Mouse (Mus musculus): Measurements from ENCODE around the gene Hba-a1. TPM values are rescaled to one million over a fixed set of nuclear protein-coding genes. Genes with fewer than 3 reads are reported as not detected.
A peak's percentile ranks its signal among the peaks of the same experiment; 100 is the strongest.

Hba-a1 gene
- total and polyA plus RNA-seq, 2 experiments from 2014 or later = 405 to 490 TPM

DNA sequence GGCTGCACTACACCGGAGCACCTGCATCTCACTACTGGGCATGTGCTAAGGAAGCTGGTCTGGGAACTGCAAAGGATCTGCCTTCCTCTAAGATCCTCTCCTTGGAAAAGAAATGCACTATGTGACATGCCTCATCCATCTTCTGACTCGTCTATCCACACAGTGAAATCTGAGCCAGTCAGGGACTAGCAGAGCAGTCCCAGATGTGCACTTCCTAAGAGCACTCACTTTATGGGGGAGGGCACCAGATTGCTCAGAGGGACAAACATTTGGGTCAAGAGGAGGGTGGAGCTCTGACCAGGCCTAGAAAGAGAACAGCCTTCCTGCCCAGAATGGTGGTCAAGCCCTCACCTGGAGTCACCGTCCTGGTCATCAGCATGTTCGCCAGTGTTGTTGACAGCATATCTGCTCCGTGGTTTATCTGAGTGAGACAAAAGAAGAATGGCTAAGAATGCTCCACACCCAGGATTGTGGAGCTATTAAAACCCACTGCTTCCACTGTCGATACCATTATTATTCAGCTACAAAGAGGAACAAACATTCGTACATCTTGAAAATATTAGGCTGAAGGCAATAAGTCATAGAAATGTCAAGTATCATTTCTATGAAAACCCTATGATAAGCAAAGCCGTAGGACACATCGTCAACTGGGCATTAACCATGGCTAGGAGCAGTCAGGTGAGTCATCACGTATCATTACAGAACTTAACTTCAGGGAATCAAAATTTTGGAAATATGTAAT lies 20.5 kb upstream of the Hba-a1 start:
- Histone ChIP-seq H3K9me3 (ENCODE audit: low read length) (no peaks in the 10 kb centered on the region), H3K27ac (ENCODE audit: low read depth, low read length) (no peak overlapping the region), H3K27me3 (ENCODE audit: insufficient read depth, low read length) (no peaks in the 10 kb centered on the region), H3K4me1 (ENCODE audit: insufficient read depth) (peaks cover 2% of the 10 kb centered on the region; the same call in 1 of the 2 replicates), H3K4me3 (ENCODE audit: low read depth, low read length) (no peak overlapping the region), H3K36me3 (ENCODE audit: insufficient read depth) (peaks cover 10% of the 10 kb centered on the region; the same call in 1 of the 2 replicates), H3K4me2 (ENCODE audit: low read depth) (no peak overlapping the region), H3K9ac (no peak overlapping the region)
- WGBS = 93% methylated on average over 10 of the region's 10 CpGs
- ATAC-seq = no peak
- TF ChIP-seq CTCF (IDR thresholded peaks at IDR 0.05; ENCODE audit: low read depth) = no peak
- DNase-seq = no peak

DNA sequence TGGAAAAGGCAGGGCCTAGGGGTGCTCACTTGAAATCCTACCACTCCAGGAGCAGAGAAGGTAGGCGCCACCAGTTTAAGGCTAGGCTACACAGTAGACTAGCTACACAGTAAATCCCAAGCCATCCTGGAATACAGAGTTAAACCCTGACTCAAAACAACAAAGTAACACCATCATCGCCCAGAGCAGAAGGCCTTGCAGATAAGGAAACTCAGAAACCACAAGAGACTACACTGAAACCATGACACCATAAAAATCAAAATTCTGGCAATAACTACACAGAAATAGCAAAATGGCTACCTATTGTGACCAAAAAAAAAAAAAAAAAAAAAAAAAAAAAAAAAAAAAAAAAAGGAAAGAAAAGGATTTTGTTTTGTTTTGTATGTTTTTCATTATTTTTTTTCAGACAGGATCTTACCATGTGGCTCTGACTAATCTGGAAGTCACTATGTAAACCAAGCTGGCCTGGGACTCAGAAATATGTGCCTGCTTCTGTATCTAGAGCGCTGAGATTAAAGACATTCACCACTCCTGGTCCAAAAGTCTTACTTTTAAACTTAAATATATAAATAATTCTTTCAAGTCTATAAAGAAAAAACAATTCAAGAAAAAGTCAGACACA lies 18.1 kb upstream of the Hba-a1 start:
- 92% methylated on average over 3 of the region's 3 CpGs for whole genome bisulfite sequencing
- no peak overlapping the region for H3K4me2 ChIP-seq (ENCODE audit: low read depth)
- H3K4me1 ChIP-seq (ENCODE audit: insufficient read depth) = peaks cover 5% of the 10 kb centered on the region; the same call in 1 of the 2 replicates
- ATAC-seq (no peak), DNase-seq (no peak)
- no peak overlapping the region for H3K4me3 ChIP-seq (ENCODE audit: low read depth, low read length)
- no peak for TF ChIP-seq CTCF (IDR thresholded peaks at IDR 0.05; ENCODE audit: low read depth)
- H3K9ac ChIP-seq = no peak overlapping the region
- peaks cover 7% of the 10 kb centered on the region; the same call in 1 of the 2 replicates for H3K36me3 ChIP-seq (ENCODE audit: insufficient read depth)
- no peaks in the 10 kb centered on the region for H3K9me3 ChIP-seq (ENCODE audit: low read length)
- no peak overlapping the region for H3K27ac ChIP-seq (ENCODE audit: low read depth, low read length)
- H3K27me3 ChIP-seq (ENCODE audit: insufficient read depth, low read length) = no peaks in the 10 kb centered on the region

DNA sequence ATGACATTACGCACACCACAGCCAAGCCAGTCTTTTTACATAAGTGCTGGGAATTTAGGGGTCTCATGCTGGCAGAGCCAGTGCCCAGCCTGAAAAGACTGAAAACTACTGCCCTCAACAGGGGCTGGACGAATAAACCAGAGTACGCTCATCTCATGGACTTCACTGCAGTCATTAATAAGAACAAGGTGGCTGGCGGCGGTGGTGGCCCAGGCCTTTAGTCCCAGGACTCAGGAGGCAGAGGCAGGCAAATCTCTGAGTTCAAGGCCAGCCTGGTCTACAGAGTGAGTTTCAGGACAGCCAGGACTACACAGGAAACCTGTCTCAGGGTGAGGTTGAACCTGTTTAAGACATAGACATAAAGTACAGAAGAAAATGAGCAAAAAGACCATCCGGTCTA lies 17.1 kb upstream of the Hba-a1 start:
- Histone ChIP-seq H3K4me1 (ENCODE audit: insufficient read depth) (peaks cover 5% of the 10 kb centered on the region; the same call in 1 of the 2 replicates), H3K4me3 (ENCODE audit: low read depth, low read length) (no peak overlapping the region), H3K9me3 (ENCODE audit: low read length) (no peaks in the 10 kb centered on the region), H3K27me3 (ENCODE audit: insufficient read depth, low read length) (no peaks in the 10 kb centered on the region), H3K27ac (ENCODE audit: low read depth, low read length) (no peak overlapping the region), H3K36me3 (ENCODE audit: insufficient read depth) (0 out of 2 replicates have a peak, but pooled peaks cover under 1% of the 10 kb centered on the region), H3K4me2 (ENCODE audit: low read depth) (no peak overlapping the region), H3K9ac (no peak overlapping the region)
- ATAC-seq (no peak), DNase-seq (no peak)
- 88% methylated on average over 6 of the region's 6 CpGs for WGBS
- no peak for TF ChIP-seq CTCF (IDR thresholded peaks at IDR 0.05; ENCODE audit: low read depth)

DNA sequence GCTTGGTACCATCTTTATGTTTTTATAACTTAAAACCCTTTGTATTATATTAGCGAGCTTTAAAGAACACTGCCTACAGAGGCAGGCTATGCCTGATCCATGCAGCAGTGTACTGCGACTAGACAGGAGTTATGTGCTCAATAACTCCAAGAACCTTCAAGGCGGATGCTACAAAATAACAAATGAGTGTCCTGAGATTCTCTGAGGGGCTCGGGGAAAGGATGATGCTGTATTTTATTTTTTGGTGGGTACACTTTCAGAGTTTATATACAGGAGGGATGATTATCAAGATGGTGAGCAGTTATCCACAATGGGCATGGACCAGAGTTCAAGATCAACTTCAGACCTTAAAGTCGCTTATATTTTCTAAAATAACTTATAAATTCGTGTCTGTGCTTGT lies 16.5 kb upstream of the Hba-a1 start:
- DNase-seq = peak; percentile 46
- Histone ChIP-seq H3K27ac (ENCODE audit: low read depth, low read length) (peak overlapping the region; percentile 97), H3K36me3 (ENCODE audit: insufficient read depth) (no peaks in the 10 kb centered on the region), H3K4me3 (ENCODE audit: low read depth, low read length) (peak overlapping the region; percentile 83), H3K9ac (peak overlapping the region; percentile 99), H3K4me2 (ENCODE audit: low read depth) (peak overlapping the region; percentile 59), H3K27me3 (ENCODE audit: insufficient read depth, low read length) (no peaks in the 10 kb centered on the region), H3K9me3 (ENCODE audit: low read length) (no peaks in the 10 kb centered on the region), H3K4me1 (ENCODE audit: insufficient read depth) (peaks cover 5% of the 10 kb centered on the region; the same call in 1 of the 2 replicates)
- no peak for ATAC-seq
- no peak for TF ChIP-seq CTCF (IDR thresholded peaks at IDR 0.05; ENCODE audit: low read depth)
- 19% methylated on average over 6 of the region's 6 CpGs for WGBS

DNA sequence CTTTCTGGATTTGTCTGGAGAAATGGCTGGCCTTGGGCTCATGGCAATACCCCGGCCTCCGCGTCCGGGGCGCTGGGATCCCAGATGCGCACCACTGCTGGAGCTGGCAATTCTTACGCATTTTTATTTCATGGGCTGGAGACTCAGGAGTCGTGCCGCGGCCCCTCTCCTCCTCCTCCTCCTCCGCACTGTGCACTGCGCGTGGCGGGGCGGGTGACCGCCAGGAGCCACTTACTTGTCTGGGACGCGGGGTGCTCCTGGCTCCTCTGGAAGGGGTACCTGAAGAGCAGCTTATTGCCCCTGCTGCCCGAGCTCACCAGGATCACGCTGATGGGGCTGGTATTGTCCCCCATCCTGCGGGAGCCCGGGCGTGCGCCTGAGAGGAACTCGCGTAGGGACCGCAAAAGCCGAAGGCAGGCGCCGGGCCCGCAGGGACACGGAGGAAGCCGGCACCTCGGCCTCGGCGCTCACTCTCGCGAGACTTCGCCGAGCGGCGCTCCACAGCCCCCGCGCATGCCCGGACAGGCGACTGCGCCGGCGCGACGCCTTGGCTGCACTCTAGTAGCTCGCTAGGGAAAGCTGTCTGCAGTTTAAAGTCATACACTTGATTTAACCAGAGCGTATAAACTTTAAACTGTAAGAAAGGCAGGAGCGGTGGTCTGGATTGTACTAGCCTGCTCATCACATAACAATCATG lies 16.0 kb upstream of the Hba-a1 start, which contains the start of gene Nprl3:
Gene Nprl3, minus strand, starts transcription at position 520 of the 697 bp plus-strand sequence.
- H3K9me3 ChIP-seq (ENCODE audit: low read length) = no peaks in the 10 kb centered on the region
- ATAC-seq (peak; percentile 100), DNase-seq (peak; percentile 97)
- H3K9ac ChIP-seq = peak within 1 kb of the TSS; percentile 99
- TF ChIP-seq CTCF (IDR thresholded peaks at IDR 0.05; ENCODE audit: low read depth) = no peak
- peak within 1 kb of the TSS; percentile 97 for H3K27ac ChIP-seq (ENCODE audit: low read depth, low read length)
- no peaks in the 10 kb centered on the region for H3K36me3 ChIP-seq (ENCODE audit: insufficient read depth)
- peak within 1 kb of the TSS; percentile 83 for H3K4me3 ChIP-seq (ENCODE audit: low read depth, low read length)
- peaks cover 5% of the 10 kb centered on the region; the same call in 1 of the 2 replicates for H3K4me1 ChIP-seq (ENCODE audit: insufficient read depth)
- under 1% methylated on average over 54 of the region's 54 CpGs for WGBS
- H3K4me2 ChIP-seq (ENCODE audit: low read depth) = peak within 1 kb of the TSS; percentile 59
- H3K27me3 ChIP-seq (ENCODE audit: insufficient read depth, low read length) = no peaks in the 10 kb centered on the region

DNA sequence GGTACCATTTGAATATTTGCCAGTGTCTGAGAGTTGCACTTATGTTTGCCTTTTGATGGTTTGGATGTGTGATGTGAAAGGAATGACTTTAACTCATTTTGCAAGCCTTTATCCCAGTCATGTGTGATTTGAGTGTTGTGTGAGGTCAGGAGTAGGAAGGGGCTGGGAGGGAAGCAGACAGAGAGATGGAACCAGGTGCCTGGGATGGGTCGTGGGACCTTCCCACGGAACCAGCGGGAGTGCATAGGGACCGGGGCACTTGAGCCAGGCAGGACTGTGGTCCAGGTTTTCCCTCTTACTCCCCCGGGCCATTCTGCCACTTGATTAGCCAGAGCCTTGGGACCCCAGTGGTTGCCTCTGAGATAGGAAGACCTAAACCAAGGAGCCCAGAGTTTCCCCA lies 15.3 kb upstream of the Hba-a1 start:
- peak overlapping the region; percentile 99; the same call in 1 of the 2 replicates for H3K9ac ChIP-seq
- ATAC-seq = peak; percentile 1
- WGBS = 16% methylated on average over 5 of the region's 5 CpGs
- TF ChIP-seq CTCF (IDR thresholded peaks at IDR 0.05; ENCODE audit: low read depth) = no peak
- peak overlapping the region; percentile 83 for H3K4me3 ChIP-seq (ENCODE audit: low read depth, low read length)
- peak overlapping the region; percentile 97 for H3K27ac ChIP-seq (ENCODE audit: low read depth, low read length)
- no peaks in the 10 kb centered on the region for H3K27me3 ChIP-seq (ENCODE audit: insufficient read depth, low read length)
- H3K4me1 ChIP-seq (ENCODE audit: insufficient read depth) = peaks cover 5% of the 10 kb centered on the region; the same call in 1 of the 2 replicates
- peak overlapping the region; percentile 59 for H3K4me2 ChIP-seq (ENCODE audit: low read depth)
- H3K9me3 ChIP-seq (ENCODE audit: low read length) = no peaks in the 10 kb centered on the region
- H3K36me3 ChIP-seq (ENCODE audit: insufficient read depth) = no peaks in the 10 kb centered on the region
- DNase-seq = no peak
